Mouse (Mus musculus): Measurements from ENCODE around the gene Pus3. TPM values are rescaled to one million over a fixed set of nuclear protein-coding genes. Genes with fewer than 3 reads are reported as not detected.
A peak's percentile ranks its signal among the peaks of the same experiment; 100 is the strongest.

Gene Pus3
- polyA plus RNA-seq, 1 experiment from 2014 or later: 17.2 TPM

GRCm38 (mm10) chr9:35533266-35533665 is 25.1 kb upstream of the Pus3 start:
- H3K9ac ChIP-seq: no peak overlapping the region
- no peak overlapping the region for H3K4me3 ChIP-seq
- no peak overlapping the region for H3K27ac ChIP-seq
- no peak overlapping the region for H3K4me2 ChIP-seq (replicated peaks)
- H3K4me1 ChIP-seq: peaks cover 11% of the 10 kb centered on the region; the same call in 1 of the 2 replicates
- WGBS: 64% methylated on average over 9 of the region's 9 CpGs
- no peak for ATAC-seq (ENCODE audit: low FRiP score, low read depth)
- H3K27me3 ChIP-seq (replicated peaks): no peaks in the 10 kb centered on the region
- H3K9me3 ChIP-seq: no peaks in the 10 kb centered on the region
- no peaks in the 10 kb centered on the region for H3K36me3 ChIP-seq

DNA sequence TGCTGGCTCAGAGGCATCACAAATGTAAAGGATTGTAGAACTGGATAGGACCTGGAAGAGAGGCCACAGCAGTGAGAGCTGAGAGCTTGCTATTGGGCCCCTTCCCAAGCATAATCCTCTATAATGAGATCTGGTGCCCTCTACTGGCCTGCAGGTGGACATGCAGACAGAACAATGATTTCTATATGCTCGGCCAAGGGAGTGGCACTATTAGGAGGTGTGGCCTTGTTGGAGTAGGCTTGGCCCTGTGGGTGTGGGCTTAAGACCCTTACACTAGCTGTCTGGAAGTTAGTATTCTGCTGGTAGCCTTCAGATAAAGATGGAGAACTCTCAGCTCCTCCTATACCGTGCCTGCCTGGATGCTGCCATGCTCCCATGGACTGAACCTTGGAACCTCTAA is 23.3 kb upstream of the Pus3 start:
- Histone ChIP-seq H3K36me3 (no peaks in the 10 kb centered on the region), H3K27ac (no peak overlapping the region), H3K4me1 (peaks cover 9% of the 10 kb centered on the region; the same call in 1 of the 2 replicates), H3K9me3 (no peaks in the 10 kb centered on the region), H3K4me3 (no peak overlapping the region), H3K9ac (no peak overlapping the region), H3K4me2 (replicated peaks) (no peak overlapping the region), H3K27me3 (replicated peaks) (no peaks in the 10 kb centered on the region)
- WGBS: 9% methylated on average over 2 of the region's 2 CpGs
- peak; percentile 80 for ATAC-seq (ENCODE audit: low FRiP score, low read depth)

- peaks cover 9% of the 10 kb centered on the region; the same call in 1 of the 2 replicates for H3K4me1 ChIP-seq
- no peak overlapping the region for H3K27ac ChIP-seq
- H3K4me2 ChIP-seq (replicated peaks): no peak overlapping the region
- ATAC-seq (ENCODE audit: low FRiP score, low read depth): no peak
- no peak overlapping the region for H3K9ac ChIP-seq
- 85% methylated on average over 4 of the region's 4 CpGs for WGBS
- no peaks in the 10 kb centered on the region for H3K9me3 ChIP-seq
- H3K4me3 ChIP-seq: no peak overlapping the region
- H3K36me3 ChIP-seq: no peaks in the 10 kb centered on the region
- no peaks in the 10 kb centered on the region for H3K27me3 ChIP-seq (replicated peaks)
These were observed 22.5 kb upstream of the Pus3 start for GRCm38 (mm10) chr9:35535876-35536275.

DNA sequence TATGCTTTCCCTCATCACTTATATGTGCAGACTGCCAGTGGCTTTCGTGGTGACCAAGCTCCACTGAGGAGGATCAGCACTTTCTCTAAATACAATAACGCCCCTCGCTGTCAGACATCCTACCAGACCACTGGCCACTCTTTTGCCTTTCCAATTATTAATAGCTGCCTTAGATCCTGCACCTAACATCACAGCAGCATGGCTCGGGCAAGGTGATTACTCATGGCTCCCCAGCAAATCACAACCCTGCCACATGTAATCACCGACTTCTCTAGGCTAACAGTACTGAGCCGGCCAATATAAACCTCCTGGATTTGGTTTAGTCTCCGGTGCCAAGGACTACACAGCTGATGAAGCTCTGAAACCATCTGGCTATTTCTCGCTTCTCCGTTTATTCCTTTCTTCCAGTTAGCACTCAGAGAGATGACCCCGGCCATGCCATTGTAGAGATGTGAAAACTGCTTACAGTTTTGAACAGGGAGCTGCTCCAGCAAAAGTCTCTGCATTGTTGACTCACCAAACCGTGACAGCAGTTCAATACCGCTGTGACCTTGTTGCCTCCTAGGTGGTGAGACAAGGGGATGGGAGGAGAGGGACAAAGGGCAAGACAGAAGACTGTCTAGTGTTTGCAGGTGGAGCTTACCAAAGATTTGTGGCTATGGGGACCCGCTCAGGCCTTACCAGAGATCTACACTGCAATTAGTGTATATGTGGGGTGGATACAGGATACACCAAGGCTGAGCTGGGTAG is 19.2 kb upstream of the Pus3 start:
- 77% methylated on average over 13 of the region's 13 CpGs for WGBS
- H3K36me3 ChIP-seq: peaks cover 4% of the 10 kb centered on the region; the same call in 1 of the 2 replicates
- H3K4me1 ChIP-seq: peaks cover 9% of the 10 kb centered on the region; the same call in 1 of the 2 replicates
- H3K4me3 ChIP-seq: no peak overlapping the region
- no peak overlapping the region for H3K9ac ChIP-seq
- no peak overlapping the region for H3K4me2 ChIP-seq (replicated peaks)
- no peak overlapping the region for H3K27ac ChIP-seq
- no peaks in the 10 kb centered on the region for H3K9me3 ChIP-seq
- no peak for ATAC-seq (ENCODE audit: low FRiP score, low read depth)
- no peaks in the 10 kb centered on the region for H3K27me3 ChIP-seq (replicated peaks)

GRCm38 (mm10) chr9:35541024-35541423 is 17.4 kb upstream of the Pus3 start:
- no peak for ATAC-seq (ENCODE audit: low FRiP score, low read depth)

GRCm38 (mm10) chr9:35541488-35541887 is 16.9 kb upstream of the Pus3 start:
- Histone ChIP-seq H3K9me3 (no peaks in the 10 kb centered on the region), H3K4me2 (replicated peaks) (no peak overlapping the region), H3K36me3 (peaks cover 4% of the 10 kb centered on the region; the same call in 1 of the 2 replicates), H3K27me3 (replicated peaks) (no peaks in the 10 kb centered on the region), H3K4me3 (no peak overlapping the region), H3K4me1 (peaks cover 18% of the 10 kb centered on the region), H3K9ac (no peak overlapping the region), H3K27ac (no peak overlapping the region)
- peak; percentile 70 for ATAC-seq (ENCODE audit: low FRiP score, low read depth)
- 11% methylated on average over 6 of the region's 6 CpGs for WGBS

More at GRCm38 (mm10) chr9:35541024-35541423, 17.4 kb upstream of the Pus3 start:
- Histone ChIP-seq H3K27ac (no peak overlapping the region), H3K9me3 (no peaks in the 10 kb centered on the region), H3K9ac (no peak overlapping the region), H3K36me3 (peaks cover 4% of the 10 kb centered on the region; the same call in 1 of the 2 replicates), H3K4me1 (peaks cover 18% of the 10 kb centered on the region), H3K4me2 (replicated peaks) (no peak overlapping the region), H3K27me3 (replicated peaks) (no peaks in the 10 kb centered on the region), H3K4me3 (no peak overlapping the region)
- 92% methylated on average over 5 of the region's 5 CpGs for WGBS

- peaks cover 4% of the 10 kb centered on the region; the same call in 1 of the 2 replicates for H3K36me3 ChIP-seq
- no peak overlapping the region for H3K4me3 ChIP-seq
- H3K4me1 ChIP-seq: peaks cover 18% of the 10 kb centered on the region
- no peak overlapping the region for H3K4me2 ChIP-seq (replicated peaks)
- H3K27me3 ChIP-seq (replicated peaks): no peaks in the 10 kb centered on the region
- no peak overlapping the region for H3K27ac ChIP-seq
- no peaks in the 10 kb centered on the region for H3K9me3 ChIP-seq
- WGBS: 72% methylated on average over 6 of the region's 6 CpGs
- no peak overlapping the region for H3K9ac ChIP-seq
- ATAC-seq (ENCODE audit: low FRiP score, low read depth): no peak
These were observed 16.5 kb upstream of the Pus3 start for GRCm38 (mm10) chr9:35541941-35542340.

DNA sequence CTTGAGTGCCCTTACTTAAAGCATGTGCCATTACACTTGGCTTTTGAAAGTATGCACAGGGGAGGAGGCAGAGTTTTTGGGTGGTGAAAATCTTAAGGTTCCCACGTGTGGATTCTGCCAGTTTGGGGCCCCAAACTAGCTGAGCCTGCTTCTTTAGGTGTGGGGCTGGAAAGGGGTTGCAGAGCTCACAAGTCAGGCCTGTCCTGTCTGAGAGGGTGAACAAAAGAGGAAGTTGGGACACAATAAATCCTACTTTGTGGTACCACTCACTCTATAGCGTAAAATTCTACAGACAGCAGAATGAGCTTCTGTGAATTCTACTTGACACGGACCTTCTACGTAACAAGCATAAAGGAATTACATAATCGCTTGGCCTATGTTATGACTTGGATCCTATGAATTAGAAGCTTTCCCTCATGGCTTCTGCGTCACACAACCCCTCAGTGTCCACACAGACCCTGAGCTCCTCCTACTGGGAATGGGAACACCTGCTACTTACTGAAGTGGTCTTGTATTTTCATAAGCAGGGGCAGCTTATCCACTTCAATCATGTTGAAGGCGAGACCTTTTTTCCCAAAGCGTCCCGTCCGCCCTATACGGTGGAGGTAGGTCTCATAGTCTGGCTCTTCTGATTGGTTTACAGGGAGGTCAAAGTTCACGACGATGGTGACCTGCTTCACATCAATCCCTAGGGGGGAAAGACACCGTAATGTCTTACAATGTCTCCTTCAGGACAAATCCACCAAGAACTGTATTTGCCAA is 15.1 kb upstream of the Pus3 start:
- no peak overlapping the region for H3K9ac ChIP-seq
- no peak overlapping the region for H3K4me3 ChIP-seq
- no peaks in the 10 kb centered on the region for H3K9me3 ChIP-seq
- H3K27me3 ChIP-seq (replicated peaks): no peaks in the 10 kb centered on the region
- ATAC-seq (ENCODE audit: low FRiP score, low read depth): no peak
- peaks cover 12% of the 10 kb centered on the region for H3K4me1 ChIP-seq
- peaks cover 4% of the 10 kb centered on the region; the same call in 1 of the 2 replicates for H3K36me3 ChIP-seq
- 78% methylated on average over 14 of the region's 14 CpGs for WGBS
- H3K4me2 ChIP-seq (replicated peaks): no peak overlapping the region
- no peak overlapping the region for H3K27ac ChIP-seq

DNA sequence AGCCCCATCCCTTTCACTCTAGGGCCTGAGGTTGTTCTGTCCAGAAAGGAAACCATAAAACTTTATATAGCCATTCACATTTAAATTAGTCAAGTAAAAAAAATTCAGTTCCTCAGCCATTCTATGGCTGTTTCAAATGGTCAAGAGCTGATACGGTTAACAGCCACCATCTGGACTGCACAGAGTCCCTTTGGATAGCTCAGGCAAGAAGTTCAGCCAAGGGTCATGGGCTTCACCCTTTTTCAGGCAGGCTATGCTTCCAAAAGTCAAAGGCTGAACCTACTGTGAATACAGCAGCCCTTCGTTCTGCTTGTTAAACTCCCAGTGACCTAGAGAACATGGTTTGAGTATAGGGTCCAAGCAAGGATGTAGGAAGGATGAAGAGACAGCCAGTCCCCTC is 13.7 kb upstream of the Pus3 start:
- 17% methylated on average over 2 of the region's 2 CpGs for WGBS
- ATAC-seq (ENCODE audit: low FRiP score, low read depth): peak; percentile 35; the same call in 1 of the 2 replicates
- H3K27me3 ChIP-seq (replicated peaks): no peaks in the 10 kb centered on the region
- H3K4me1 ChIP-seq: peaks cover 9% of the 10 kb centered on the region
- H3K9ac ChIP-seq: no peak overlapping the region
- peaks cover 4% of the 10 kb centered on the region; the same call in 1 of the 2 replicates for H3K36me3 ChIP-seq
- H3K27ac ChIP-seq: no peak overlapping the region
- H3K9me3 ChIP-seq: no peaks in the 10 kb centered on the region
- no peak overlapping the region for H3K4me2 ChIP-seq (replicated peaks)
- no peak overlapping the region for H3K4me3 ChIP-seq

DNA sequence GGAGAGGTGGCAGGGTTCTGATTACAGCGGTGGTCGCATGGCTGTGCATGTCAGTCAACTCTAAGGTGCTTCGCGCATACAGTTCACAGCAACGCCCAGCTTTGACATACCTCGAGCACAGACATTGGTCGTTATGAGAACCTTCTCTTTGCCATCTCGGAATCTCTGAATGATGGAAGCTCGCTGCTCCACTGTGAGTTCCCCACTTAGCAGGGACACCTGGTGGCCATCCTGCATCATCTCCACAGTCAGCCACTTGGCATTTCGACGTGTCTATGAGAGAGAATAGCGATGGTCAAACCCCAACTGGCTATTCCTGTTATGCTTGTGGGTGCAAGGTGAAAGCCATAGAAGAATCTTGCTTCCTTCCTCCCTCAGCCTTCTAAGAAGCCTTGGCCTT is 12.7 kb upstream of the Pus3 start:
- Histone ChIP-seq H3K27ac (no peak overlapping the region), H3K27me3 (replicated peaks) (no peaks in the 10 kb centered on the region), H3K9me3 (no peaks in the 10 kb centered on the region), H3K4me3 (no peak overlapping the region), H3K36me3 (peaks cover 5% of the 10 kb centered on the region; the same call in 1 of the 2 replicates), H3K9ac (no peak overlapping the region), H3K4me1 (peaks cover 9% of the 10 kb centered on the region), H3K4me2 (replicated peaks) (no peak overlapping the region)
- ATAC-seq (ENCODE audit: low FRiP score, low read depth): no peak
- 78% methylated on average over 12 of the region's 12 CpGs for WGBS

- H3K36me3 ChIP-seq: peaks cover 11% of the 10 kb centered on the region; the same call in 1 of the 2 replicates
- no peak overlapping the region for H3K4me3 ChIP-seq
- H3K4me1 ChIP-seq: peaks cover 9% of the 10 kb centered on the region
- no peak overlapping the region for H3K27ac ChIP-seq
- no peak overlapping the region for H3K9ac ChIP-seq
- H3K27me3 ChIP-seq (replicated peaks): no peaks in the 10 kb centered on the region
- 90% methylated on average over 9 of the region's 9 CpGs for WGBS
- no peak overlapping the region for H3K4me2 ChIP-seq (replicated peaks)
- ATAC-seq (ENCODE audit: low FRiP score, low read depth): no peak
- H3K9me3 ChIP-seq: no peaks in the 10 kb centered on the region
These were observed 11.7 kb upstream of the Pus3 start for GRCm38 (mm10) chr9:35546745-35547144.

DNA sequence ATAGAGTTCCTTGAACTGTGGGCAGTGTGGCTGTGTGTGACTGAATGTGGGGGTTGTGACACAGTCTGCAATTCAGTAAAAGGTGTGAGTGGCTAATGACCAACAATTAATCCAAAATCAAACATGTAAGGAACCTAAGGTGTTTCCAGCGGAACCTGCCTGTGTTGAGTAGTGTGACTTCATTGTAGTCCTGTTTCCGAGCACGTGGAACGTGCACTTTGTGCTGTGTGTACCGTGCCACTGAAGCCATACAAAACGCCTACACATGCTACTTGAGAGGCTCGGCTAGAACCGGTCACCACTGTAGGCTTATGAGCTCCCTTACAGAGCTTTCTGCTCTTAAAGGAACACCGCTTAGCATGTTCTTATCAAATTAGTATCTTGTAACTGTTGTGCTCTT is 9.9 kb upstream of the Pus3 start:
- ATAC-seq (ENCODE audit: low FRiP score, low read depth): no peak
- Histone ChIP-seq H3K4me1 (peaks cover 9% of the 10 kb centered on the region), H3K27ac (no peak overlapping the region), H3K9ac (no peak overlapping the region), H3K27me3 (replicated peaks) (no peaks in the 10 kb centered on the region), H3K36me3 (peaks cover 7% of the 10 kb centered on the region; the same call in 1 of the 2 replicates), H3K9me3 (no peaks in the 10 kb centered on the region), H3K4me2 (replicated peaks) (no peak overlapping the region), H3K4me3 (no peak overlapping the region)
- WGBS: 74% methylated on average over 9 of the region's 9 CpGs

Data from neural tube, embryonic 12.5 days (tissue).